Mouse (Mus musculus): Measurements from ENCODE around the gene Ppp2r2d.
A peak's percentile ranks its signal among the peaks of the same experiment; 100 is the strongest.

The Ppp2r2d gene

GRCm38 (mm10) chr7:138845544-138846391 lies at the start of gene Ppp2r2d, which contains the start of gene Mapk1ip1:
Gene Ppp2r2d, plus strand, starts transcription at chr7:138846079.
Gene Mapk1ip1, minus strand, starts transcription at chr7:138846273.
- peak; percentile 83 for DNase-seq (ENCODE audit: extremely low read depth, low read depth)

DNA sequence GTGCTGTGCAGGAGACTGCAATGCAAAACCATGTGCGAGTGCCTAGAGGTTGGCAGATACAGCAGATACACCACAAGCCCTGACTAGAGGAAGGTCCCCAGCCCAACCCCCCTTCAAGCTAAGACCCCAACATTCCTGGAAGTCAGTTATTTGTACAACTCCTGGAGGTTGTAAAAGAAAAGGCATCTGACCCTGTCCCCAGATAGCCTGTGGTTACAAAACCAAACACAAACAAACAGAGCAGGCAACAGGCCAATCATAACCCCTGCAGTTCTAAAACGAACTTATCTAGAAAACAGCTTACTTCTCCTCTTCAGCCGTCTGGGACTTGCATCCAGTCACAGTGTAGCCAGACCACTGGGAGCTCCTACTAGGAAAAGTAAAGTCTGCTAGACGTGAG lies 42.5 kb upstream of the Ppp2r2d start:
- no peak for DNase-seq (ENCODE audit: extremely low read depth, low read depth)

DNA sequence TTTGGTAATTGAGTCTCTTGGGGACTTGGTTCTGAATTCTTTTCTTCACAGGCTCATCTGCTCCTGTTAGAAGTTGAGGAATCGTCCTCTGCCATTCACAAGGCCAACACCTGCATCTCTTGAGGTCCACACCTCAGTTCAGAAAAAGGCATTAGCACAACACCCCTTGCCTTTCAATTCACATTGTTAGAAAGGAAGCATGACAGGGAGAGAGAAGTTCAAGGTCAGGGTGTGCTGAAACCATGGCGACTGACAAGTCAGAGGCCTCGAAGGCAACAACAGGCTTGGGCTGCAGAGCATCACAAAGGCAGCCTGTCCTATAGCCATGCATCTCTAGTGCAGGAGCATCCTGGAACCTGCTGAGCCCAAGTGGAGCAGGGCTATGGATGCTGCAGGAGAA lies 38.7 kb upstream of the Ppp2r2d start:
- no peak for DNase-seq (ENCODE audit: extremely low read depth, low read depth)

DNA sequence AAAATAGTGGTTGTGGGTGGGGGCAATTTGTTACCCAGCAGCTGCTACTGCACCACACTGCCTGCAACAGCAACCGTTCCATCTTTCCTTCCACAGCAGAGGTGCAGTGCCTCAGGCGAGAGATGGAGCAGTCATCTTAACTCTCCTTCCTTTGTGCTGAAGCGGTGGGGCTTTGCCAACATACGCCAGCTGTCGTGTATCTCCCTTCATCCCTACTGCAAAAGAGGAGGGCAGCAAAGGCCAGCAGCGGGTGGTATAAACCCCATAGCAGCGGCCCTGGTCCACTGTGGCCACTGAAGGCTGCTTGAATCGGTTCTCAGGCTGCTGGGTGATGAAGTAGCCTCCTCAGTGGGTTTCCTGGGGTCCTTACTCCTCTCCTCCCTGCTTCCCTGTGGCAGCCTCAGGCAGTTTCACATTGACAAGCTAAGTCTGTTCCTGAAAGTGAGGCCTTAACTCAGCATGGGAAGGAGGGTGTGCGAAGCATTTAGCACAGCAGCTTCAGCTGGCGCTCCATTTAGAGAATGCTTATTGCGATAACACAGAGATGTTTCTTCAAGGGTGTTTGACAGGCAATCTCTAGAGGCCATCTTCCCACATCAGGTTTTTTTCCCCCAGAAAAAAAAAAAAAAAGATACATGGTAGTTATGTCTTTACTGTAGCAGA lies 32.5 kb upstream of the Ppp2r2d start:
- DNase-seq (ENCODE audit: extremely low read depth, low read depth): no peak

DNA sequence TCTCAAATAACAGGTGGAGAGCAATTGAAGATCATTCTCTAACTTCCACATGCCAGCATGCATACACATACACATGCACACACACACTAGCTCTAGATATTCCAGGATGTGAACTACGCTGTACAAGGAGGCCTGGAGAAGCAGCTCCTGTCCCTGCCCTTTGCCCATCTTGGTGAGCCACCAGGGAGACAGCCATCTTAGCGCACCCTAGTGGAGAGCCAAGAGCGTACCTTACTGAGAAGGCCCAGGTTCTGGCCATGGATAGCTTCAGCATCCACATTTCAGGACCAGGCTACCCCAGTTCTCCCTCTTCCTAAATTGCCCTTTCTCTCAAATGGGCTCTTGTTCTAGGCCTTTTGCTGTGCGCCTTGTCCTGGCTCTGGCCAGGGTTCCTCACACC lies 27.6 kb upstream of the Ppp2r2d start:
- DNase-seq (ENCODE audit: extremely low read depth, low read depth): no peak

- no peak for DNase-seq (ENCODE audit: extremely low read depth, low read depth)
Observed at GRCm38 (mm10) chr7:138824423-138824822, 21.5 kb upstream of the Ppp2r2d start.

- no peak for DNase-seq (ENCODE audit: extremely low read depth, low read depth)
Observed at GRCm38 (mm10) chr7:138824995-138825756, 20.7 kb upstream of the Ppp2r2d start.

- peak; percentile 27 for DNase-seq (ENCODE audit: extremely low read depth, low read depth)
Observed at GRCm38 (mm10) chr7:138827812-138828211, 18.1 kb upstream of the Ppp2r2d start.

DNA sequence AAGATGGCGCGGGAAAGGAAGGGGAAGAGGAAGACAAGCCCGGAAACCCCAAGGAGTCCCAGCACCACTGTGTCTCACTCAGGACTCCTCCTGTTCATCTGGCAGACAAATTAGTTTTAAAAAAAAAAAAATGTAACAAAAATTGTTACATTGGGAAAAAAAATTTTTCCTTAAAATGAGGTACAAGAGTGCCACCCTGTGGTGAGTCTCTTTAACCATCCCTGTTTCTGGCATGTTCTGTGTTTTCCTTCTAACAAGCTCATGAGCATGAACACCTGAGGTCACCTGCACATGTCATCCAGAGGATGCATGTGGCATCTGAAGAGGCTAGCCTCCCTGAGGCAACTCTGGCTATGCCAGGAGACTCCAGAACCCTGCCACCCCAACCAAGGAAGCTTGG lies 10.9 kb upstream of the Ppp2r2d start:
- DNase-seq (ENCODE audit: extremely low read depth, low read depth): no peak

DNA sequence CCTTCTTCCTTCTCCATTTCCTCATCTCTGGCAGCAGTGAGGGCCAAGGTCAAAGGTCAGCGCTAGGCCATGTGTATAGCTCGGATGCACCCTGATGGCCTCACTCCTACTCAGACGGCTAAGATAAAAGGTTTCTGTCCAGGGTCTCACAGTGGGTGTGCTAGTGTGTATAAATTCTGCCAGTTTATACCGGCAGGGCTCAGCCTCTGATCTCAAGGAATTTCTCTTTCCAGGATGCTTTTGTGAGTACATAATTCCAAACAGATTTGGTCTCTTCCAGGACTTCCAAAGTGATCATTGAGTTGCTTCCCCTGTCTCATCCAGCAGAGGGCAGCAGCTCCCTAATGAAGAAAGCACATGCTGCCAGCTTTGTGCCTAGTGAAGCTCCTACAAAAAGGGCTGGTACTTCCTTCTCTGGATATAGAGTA lies 5.3 kb upstream of the Ppp2r2d start:
- peak; percentile 42 for DNase-seq (ENCODE audit: extremely low read depth, low read depth)

- DNase-seq (ENCODE audit: extremely low read depth, low read depth): no peak
Observed at GRCm38 (mm10) chr7:138841436-138842151, 4.3 kb upstream of the Ppp2r2d start.

GRCm38 (mm10) chr7:138843421-138843820 lies 2.5 kb upstream of the Ppp2r2d start:
- no peak for DNase-seq (ENCODE audit: extremely low read depth, low read depth)

DNA sequence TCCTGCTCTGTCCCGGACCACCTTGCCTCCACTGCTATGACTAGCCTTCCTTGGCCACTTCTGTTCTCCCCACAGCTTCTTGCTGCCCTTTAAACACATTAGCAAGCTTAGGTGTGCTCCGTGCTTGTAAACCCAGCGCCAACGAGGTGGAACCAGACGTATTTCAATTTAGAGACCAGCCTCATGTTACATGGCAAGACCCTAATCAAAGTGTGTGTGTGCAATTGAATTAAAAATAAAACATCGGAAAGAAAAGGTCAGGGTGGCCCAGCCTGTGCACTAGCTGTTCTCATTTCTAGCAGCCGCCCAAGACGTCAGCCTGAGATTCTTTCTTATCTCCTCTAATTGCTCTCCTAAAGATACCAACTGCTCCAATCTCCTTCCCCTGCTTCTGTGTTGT lies 768 bp upstream of the Ppp2r2d start:
- no peak for DNase-seq (ENCODE audit: extremely low read depth, low read depth)

- DNase-seq (ENCODE audit: extremely low read depth, low read depth): no peak
Observed at GRCm38 (mm10) chr7:138846502-138846991, 668 bp downstream of the Ppp2r2d start.

- DNase-seq (ENCODE audit: extremely low read depth, low read depth): no peak
Observed at GRCm38 (mm10) chr7:138847316-138848027, 1.6 kb downstream of the Ppp2r2d start.

DNA sequence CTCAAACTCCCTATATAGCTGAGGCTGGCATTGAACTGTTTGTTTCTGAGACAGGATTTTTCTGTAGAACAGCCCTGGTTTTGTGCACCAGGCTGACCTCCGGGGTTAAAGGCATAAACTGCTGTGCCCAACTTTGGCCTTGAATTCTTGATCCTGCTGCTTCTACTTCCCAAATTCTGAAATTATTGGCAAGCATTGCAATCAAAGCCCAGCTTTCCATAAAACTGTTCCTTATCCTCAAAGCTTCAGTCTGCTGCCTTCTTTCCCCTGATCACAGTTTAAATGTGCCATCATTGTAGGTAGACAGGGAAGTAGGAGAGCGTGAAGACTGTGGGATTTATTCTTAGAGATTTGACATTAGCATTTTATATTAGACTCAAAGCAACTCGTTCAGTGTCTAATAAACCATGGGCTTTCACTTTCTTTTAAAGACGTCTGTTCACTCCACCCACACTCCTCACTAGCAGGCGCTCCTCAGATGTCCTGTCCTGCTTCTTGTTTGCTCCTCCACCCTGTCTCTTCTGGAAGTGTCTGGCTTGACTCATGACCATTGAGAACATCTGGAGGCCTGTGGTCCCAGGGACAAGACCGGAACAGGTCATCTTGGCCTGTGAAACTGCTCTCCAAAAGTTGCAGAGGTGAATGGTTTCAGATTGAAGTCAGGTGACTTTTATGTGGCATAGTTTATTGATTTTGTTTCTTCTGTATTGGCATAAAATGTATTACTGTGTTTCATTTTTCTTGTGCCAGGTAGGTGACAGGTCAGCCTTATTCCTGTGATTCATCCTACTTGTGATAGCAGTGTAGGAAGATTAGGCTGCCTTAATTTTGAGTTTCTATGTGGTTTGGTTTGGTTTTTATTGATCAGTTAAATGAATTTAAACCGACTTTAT lies 2.4 kb downstream of the Ppp2r2d start:
- no peak for DNase-seq (ENCODE audit: extremely low read depth, low read depth)

DNA sequence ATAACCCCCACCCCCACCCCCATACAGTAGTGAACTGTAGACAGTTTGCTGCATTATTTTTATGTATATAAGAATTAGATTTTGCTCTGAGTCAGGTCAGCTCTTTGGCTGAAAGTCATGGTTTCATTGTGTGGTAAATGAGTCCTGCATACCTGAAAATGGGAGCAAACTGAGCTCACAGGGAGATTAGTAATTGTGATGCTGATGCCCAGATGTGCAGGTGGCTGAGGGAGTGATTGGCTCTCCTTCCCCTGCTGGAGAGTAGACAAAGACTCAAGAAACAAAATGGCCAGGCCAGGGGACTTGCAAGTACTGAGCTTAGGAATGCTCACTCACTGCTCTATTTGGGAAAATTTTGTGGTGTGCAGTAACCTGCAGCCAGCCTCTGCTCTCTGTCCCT lies 4.2 kb downstream of the Ppp2r2d start:
- no peak for DNase-seq (ENCODE audit: extremely low read depth, low read depth)

- DNase-seq (ENCODE audit: extremely low read depth, low read depth): no peak
Observed at GRCm38 (mm10) chr7:138853417-138854031, 7.6 kb downstream of the Ppp2r2d start.

- DNase-seq (ENCODE audit: extremely low read depth, low read depth): no peak
Observed at GRCm38 (mm10) chr7:138854201-138854600, 8.3 kb downstream of the Ppp2r2d start.

Data from MEL-GATA-1-ER (cell line).